Mouse (Mus musculus) spleen, embryonic (tissue): Measurements from ENCODE around the gene Dync1li1.

Source experiments
- CTCF ChIA-PET: fragments of 350-600 bp; sonication (Branson Sonifier 250); formaldehyde crosslinking; loops from one replicate; lab custom pipeline; 2022; lab: Charles Lee

Gene Dync1li1

DNA sequence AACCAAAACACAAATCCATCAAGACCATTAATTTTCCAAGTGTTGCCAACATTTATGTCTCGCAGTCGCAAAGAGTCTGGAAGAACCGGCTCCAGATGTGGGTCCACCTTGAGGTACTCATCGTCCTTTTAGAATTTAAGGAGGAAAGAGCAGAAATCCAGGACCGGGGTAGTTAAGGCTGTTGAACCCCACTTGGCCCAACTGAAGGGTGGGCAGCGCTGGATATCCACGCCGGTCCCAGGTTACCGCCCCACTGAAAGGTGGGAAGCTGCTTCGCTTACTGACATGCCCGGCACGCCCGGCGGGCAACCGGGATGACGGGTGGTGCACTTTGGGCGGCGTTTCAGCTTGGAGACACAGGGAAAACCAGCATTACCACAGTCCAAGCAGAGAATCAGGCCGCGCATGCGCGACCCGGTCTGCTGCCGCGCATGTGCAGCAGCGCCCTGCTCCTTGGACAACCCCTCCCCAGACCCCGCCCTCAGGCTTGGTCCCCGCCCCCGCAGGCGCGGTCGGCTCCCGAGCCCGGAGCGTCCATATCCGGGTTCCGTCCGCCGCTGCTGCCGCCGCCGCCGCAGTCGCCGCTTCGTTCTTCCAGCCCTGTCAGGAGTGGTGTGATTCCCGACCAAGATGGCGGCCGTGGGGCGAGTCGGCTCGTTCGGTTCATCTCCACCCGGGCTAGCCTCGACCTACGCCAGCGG lies at the start of gene Dync1li1:
Gene Dync1li1 (plus strand): TSS at position 539 of the 701 bp plus-strand sequence.
- CTCF ChIA-PET, result no interaction called here

DNA sequence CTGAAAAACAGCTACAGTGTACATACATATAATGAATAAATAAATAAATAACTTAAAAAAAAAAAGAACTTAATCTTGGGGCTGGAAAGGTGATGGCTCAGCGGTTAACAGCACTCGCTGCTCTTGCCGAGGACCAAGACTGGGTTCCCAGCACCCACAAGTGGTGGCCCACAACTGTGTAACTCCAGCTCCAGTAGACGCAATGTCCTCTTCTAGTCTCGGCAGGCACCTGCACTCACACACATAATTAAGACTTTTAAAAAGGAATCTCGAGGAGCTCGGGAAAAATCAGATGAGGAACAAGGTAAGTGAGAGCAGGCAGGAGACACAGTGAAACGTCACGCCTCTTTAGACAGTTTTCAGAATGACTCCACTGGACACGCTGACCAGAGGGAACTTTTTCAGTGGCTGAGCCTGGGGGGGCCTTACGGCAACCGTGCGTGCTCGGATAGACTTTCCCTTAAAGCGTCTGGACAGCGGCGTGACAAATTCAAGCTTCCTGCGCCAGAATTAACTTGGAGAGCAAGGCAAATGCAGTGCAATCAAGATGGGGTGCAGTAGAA lies 49.3 kb upstream of the Dync1li1 start:
- CTCF ChIA-PET, result interaction anchor here (0.7 kb wide), 1 partner anchor 307 kb away, joined by 4 read pairs; no protein-coding TSS in a partner anchor

DNA sequence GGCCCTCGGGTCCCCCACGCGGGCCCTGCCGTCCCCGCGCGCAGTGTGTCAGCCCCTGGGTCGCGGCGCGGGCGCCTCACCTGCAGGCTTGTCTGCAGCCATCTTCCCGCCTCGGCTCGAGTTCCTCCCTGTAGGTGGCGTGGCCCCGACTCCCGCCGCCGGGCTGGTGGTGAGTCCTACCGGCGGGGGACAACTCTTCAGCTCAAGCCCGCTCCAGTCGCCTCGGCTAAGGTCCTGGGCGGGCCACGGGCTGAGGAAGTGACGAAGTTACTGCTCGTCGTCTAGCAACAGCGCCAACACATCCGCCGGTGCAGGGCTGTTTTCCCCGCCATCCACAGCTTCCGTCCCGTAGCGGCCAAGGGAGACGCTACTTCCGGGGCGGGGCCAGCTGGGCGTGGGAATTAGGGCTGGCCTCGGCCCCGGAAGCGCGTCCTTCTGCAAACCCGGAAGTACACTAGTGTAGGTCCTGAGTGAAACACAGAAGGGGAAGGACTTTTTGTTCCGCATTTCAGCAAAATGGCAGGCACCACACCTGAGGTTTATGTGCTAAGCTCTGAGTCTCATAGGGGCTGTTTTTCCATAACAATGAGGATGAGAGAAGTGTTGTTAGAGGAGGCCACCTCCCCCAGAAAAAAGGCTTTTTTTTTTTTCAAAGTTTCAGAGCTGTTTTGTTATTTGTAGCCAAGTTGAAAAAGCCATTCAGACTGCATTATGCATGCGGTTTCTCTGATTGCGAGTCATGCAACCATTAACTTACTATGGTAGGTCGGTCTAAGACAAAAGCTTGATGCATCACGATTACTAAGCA lies 48.5 kb upstream of the Dync1li1 start, which contains the start of gene Cnot10:
Gene Cnot10 (minus strand): TSS at position 346 of the 808 bp plus-strand sequence.
- CTCF ChIA-PET, result no interaction called here

DNA sequence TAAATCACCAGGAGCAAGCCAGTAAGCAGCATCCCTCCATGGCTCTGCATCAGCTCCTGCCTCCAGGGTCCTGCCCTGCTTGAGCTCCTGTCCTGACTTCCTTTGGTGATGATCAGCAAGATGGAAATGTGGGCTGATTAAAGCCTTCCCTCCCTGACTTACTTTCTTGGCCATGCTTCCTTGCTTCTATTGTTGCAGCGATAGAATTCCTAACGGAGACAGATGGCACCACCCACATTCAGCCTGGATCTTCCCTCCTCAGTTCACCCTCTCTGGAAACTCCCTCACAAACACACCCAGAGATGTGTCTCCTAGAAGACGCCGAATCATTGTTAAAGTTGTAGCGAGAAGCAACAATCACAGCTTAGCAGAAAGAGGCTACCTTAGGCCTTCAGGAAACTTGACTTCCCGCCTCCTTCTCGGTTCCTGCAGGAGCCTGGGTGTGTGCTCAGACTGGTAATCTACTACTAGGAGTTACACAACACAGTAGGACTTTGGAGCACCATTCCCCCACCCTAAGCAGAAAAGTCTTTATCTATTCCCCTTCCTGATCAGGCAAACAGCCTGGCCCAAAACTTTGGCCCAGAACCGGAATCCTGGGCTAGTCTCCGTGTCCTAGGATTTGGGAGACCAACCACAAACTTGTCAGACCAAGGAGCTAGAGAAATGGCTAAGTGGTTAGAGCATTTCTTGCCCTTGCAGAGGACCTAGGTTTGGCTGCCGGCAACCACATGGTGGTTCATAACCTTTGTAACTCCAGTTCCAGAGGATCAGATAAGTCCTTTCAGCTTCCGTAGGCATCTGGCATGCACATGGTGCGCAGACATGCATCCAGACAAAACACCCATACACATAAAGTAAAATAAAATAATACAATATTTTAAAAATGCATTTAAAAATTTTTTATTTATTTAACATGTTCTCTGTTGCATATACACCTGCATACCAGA lies 41.8 kb upstream of the Dync1li1 start:
- CTCF ChIA-PET, result interaction anchor here (0.6 kb wide), 1 partner anchor 12 kb away, joined by 4 read pairs; no protein-coding TSS in a partner anchor

DNA sequence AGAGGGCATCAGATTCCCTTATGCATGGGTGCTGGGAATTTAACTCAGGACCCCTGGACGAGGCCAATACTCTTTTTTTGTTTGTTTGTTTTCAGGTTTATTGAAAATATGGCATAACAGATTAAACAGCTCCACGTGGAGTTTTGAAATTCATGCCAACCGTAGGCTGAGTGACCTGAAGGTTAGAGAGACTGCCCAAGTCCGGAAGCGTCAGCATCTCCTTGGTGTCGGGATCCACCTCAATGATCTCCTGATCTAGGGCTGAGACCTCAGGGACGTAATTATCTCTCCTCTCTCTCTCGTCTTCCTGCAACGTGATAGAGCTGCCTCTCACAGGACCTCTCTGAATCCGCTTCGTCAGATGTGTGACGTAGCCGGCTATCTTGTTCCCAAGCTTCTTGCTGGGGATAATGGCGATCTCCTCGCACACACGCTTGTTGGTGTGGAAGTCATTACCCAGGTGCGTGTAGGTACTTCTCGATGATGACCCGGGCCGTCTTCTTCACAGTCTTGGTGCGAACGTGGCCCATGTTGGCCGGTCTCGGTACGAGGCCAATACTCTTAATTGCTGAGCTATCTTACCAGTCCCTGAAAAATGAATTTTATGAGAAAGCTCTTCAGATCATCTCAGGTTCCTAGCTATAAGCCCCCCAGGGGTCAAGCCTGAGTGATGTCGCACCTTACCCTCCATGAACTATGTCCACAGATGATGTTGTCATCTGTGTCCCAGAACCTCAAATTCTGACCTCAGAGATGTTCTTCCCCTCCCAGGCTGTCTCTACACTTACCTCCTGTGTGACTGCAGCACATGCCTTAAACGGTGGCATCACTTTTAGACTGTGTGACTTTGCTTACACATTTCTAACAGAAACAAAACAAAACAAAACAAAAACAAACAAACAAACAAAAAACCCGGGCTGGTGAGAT lies 40.8 kb upstream of the Dync1li1 start:
- CTCF ChIA-PET, result interaction anchor here (0.6 to 0.7 kb wide), 2 partner anchors 163 to 195 kb away, joined by 4 read pairs; no protein-coding TSS in a partner anchor

DNA sequence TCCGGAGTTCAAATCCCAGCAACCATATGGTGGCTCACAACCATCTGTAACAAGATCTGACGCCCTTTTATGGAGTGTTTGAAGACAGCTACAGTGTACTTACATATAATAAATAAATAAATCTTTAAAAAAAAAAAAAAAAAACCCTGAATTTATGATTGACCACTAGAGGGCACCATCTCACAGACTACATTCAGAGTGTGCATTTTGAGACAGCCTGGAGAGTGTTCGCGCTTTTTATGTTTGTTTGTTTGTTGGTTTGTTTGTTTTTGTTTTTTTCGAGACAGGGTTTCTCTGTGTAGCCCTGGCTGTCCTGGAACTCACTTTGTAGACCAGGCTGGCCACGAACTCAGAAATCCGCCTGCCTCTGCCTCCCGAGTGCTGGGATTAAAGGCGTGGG lies 40.1 kb upstream of the Dync1li1 start:
- CTCF ChIA-PET, result interaction anchor here (0.6 to 0.7 kb wide), 2 partner anchors 163 to 194 kb away, joined by 4 read pairs; no protein-coding TSS in a partner anchor

DNA sequence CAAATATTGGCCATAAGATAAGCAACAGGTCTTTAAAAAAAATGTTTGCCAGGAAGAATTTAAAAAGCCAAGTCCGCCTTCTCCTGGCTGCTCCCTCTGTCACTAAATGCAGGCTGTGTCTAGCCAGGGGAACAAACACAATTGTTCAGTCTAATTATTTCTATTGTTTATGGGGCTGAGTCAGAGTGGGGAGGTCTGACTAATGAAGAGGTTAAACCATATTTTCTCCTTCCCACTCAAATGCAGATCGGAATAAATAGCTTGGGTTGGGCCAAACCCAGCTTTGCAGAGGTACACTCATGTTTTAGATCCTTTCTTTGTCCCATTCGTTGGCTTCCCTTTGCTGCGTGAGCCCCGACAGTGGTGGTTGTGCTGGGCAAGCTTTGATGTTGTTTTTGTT lies 39.2 kb upstream of the Dync1li1 start:
- CTCF ChIA-PET, result no interaction called here

GRCm38 (mm10) chr9:114650938-114651634 lies 37.5 kb upstream of the Dync1li1 start:
- CTCF ChIA-PET, result no interaction called here

DNA sequence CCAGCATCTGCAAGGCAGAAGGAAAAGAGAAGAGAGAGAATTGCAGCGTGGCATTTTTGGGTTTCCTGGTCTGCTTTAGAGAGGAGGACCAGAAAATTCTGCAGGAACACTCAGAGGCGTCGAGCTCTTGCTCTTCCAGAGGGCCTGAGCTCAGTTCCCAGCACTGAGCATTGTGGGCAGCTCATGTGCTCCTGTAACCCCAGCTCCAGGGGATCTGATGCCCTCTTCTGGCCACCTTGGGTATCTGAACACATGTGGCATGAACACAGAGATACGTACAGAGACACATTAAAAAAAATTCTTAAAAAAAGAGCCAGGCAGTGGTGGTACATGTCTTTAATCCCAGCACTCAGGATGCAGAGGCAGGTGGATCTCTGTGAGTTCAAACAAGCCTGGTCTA lies 33.2 kb upstream of the Dync1li1 start:
- CTCF ChIA-PET, result no interaction called here

DNA sequence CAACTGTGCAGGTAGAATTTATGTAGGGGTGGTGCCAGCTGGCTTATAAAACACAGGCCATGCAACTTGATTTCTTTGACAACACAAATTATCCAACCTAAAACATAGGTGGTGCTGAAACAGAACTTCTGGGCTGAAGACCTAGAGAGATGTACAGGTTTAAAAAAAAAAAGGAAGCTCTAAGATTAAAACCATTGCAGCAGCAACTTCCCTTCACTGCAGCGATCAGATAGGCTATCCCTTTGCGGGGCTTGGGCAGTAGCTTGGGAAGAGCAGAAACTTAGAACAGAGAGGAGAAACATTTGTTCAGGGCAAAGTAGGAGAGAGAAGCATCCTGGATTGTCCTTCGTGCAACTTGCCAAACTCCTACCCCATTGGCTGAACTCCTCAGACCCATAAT lies 31.9 kb upstream of the Dync1li1 start:
- CTCF ChIA-PET, result no interaction called here

GRCm38 (mm10) chr9:114660506-114660905 lies 28.1 kb upstream of the Dync1li1 start:
- CTCF ChIA-PET, result no interaction called here

DNA sequence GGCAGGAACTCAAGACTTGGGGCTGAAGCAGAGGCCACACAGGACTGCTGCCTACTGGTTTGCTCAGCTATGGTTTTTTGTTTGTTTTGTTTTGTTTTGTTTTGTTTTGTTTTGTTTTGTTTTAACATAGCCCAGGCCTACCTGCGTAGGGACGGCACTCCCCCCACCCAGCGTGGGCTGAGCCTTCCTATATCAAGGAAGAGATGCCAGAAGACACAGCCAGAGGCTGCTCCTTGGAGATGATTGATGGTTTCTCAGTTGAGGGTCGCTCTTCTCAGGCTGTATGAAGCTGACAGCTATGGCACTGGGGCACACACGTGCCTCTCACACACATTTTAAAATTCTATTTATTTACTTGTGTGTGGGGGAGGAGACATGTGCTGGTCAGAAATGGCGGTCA lies 27.6 kb upstream of the Dync1li1 start:
- CTCF ChIA-PET, result no interaction called here

- CTCF ChIA-PET, result no interaction called here
Observed at GRCm38 (mm10) chr9:114661991-114662390, 26.6 kb upstream of the Dync1li1 start.

DNA sequence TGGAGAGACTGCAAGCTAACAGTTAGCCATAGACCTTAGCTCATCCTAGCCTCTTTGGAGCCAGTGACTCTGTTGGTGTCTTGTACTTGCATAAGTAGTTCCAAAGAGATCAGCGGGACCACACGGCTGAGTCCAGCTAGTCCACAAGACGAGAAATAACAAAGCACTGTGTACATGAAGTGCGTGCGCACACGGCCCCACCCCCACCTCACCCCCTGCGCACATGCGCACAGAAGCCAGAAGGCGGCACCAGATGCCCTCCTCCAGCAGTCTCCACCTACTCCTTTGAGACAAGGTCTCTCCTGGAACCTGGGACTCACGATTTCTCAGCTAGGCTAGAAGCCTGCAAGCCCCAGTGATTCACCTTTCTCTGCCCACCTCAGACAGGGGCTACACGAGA lies 24.8 kb upstream of the Dync1li1 start:
- CTCF ChIA-PET, result no interaction called here

GRCm38 (mm10) chr9:114666858-114667257 lies 21.7 kb upstream of the Dync1li1 start:
- CTCF ChIA-PET, result no interaction called here

DNA sequence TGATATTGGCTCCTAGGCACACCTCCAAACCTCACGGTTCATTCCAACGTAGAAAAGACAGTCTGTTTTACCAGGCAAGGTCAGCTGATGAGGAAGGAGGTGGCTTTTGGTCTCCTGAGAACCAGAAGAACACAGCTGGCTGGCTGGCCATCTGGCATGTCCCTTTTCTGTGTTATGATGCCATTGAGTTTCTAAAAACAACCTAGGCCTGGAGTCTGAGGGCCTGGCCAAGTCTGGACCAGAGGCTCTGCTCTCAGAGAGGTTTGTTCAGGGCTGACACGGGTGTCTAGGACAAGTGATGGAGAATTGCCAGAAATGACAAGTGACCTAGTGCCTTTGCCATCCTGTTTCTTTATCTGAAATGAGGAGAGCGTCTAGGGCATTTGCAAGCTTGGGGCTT lies 20.5 kb upstream of the Dync1li1 start:
- CTCF ChIA-PET, result no interaction called here

DNA sequence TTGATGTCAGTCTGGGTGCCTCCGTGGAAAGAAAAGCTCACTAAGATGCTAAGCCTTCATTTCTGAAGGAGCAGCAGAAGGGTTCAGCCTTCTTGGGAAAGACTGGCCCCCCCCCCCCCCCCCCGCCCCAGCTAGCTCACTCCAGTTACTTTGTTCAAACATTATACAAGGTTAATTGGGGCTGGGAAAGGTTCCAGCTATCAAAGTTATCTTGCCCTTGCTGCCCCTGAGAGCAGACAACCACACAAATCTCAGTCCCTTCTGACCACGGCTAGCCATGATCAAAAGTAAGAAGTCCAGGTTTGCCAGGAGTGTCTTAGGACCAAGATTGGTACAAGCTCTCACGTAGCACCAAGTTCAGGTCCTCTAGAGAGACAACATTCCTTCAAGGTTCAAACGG lies 19.6 kb upstream of the Dync1li1 start:
- CTCF ChIA-PET, result no interaction called here

GRCm38 (mm10) chr9:114671946-114672345 lies 16.6 kb upstream of the Dync1li1 start:
- CTCF ChIA-PET, result interaction anchor here (0.7 kb wide), 2 partner anchors 26 to 228 kb away, joined by 3 to 4 read pairs; no protein-coding TSS in a partner anchor
